Mouse (Mus musculus): ENCODE measurements around the gene Synpo2l.
"Not testable (repeated sequence)": the region's sequence is repeated elsewhere in the genome, so short reads cannot be mapped to it uniquely, and the experiment has no call there.

The Synpo2l gene

DNA sequence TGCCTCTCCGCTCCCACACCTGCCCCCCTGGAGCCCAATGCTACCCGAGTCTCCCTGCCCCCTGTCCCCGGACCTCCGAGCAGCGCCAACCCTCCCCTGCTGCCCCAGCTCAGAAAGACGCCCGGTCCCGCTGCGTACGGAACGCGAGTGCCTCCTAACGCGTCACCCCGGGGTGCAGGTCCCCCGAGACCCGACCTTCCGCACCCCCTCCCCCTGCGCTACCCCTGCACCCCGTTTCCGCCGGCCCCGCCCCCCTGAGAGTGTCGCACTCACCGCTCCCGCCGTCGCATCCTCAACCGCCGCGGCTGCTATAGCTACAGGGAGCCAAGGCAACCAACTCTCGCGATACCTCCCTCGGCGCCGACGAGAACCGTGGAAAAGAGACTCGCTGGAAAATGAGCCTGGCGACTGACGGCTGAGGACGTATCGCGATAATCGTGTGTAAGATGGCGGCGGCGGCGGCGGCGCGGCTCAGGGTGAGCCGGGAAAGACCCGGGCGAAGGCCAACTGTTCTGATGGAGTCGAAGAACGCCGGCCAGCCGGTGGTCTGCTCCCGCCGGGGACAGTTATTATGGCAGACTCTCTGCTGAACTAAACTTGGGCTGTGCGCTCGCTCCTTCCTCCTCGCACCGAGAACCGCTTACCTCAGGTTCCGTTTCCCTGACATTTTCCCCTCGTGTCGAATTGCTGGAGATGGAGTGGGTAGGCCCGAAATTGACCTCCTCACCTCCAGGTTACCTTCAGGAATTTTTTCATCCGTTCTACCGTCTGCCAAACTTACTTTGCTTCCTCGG, 27.3 kb downstream of the Synpo2l start, which contains the start of gene Usp54:
TSS of gene Usp54 (minus strand) at position 420 of the 794 bp plus-strand sequence.
- DNase-seq (ENCODE audit: low spot score in 2 of 2) = peak; percentile 94 to 98

DNA sequence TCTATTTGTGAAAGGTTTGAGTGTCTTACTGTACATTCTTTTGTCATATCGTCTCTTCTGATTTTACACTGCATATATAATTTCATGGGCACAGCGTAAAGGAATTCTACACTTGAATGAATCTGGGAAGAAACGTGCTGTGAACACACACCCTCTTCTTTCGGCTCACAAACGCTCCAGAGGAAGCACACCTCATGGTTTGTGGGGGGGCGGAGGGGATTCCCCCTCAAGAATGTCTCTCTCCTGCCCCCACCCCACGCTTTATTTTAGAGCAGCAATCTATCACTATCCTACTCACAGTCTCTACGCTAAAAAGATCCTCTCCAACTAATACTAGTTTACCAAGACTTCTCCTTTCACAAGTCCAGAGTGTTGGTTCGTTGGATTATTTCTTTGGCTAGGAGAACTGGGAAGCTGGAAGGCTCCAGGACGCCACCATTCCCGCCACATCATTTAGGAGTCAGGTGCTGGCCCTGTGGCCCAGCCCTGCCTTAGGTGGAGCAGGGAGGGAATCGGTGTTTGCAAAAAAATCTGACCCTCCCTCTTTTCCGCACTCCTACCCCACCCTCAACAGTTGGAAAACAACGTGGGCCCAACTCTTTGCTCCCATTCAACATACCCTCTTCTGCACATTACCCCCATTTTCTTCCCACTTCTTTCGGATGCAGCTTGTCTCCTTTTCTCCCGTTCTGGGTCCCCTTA, 28.1 kb downstream of the Synpo2l start:
- DNase-seq (ENCODE audit: low spot score in 2 of 2) = no peak

DNA sequence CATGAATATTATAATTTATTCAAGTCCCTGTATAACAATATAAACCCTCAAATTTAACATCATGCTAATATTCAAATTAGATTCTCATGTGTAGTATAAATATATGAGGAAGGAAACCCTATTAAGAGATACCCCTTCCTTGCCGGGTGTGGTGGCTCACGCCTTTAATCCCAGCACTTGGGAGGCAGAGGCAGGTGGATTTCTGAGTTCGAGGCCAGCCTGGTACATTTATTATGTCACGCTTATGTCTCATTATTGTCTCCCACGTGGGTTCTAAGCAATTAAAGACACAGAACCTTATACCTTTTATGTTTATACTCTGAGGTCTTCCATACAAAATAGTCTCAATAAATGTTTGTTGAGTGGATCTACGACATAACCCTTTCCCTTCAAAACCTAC, 29.5 kb downstream of the Synpo2l start:
- no peak for DNase-seq (ENCODE audit: low spot score in 2 of 2)

DNA sequence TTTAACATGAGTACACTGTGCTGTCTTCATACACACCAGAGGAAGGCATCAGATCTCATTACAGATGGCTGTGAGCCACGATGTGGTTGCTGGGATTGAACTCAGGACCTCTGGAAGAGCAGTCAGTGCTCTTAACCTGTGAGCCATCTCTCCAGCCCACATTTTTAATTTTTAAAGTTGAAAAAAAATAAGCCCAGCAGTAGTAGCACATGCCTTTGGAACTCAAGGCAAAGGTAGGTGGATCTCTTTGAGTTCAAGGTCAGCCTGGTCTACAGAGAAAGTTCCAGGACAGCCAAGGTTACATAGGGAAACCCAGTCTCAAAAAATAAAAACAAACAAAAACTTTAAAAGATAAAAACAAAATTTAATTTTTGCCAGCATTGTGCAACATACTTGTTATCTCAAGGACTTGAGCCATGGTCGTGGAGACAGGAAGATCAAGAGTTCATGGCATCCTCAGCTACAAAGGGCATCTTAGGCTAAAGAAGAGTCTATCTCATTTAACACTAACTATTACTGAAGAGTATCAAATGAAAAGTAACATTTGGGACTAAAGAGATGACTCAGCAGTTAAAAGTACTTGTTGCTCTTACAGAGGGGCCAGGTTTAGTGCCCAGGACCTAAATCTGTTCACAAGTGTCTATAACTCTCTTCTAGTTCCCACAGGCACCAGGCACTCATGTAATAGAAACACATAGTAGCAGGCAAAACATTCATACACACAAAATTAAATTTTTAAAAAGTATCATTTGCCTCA, 30.2 kb downstream of the Synpo2l start:
- DNase-seq (ENCODE audit: low spot score in 2 of 2) = no peak

DNA sequence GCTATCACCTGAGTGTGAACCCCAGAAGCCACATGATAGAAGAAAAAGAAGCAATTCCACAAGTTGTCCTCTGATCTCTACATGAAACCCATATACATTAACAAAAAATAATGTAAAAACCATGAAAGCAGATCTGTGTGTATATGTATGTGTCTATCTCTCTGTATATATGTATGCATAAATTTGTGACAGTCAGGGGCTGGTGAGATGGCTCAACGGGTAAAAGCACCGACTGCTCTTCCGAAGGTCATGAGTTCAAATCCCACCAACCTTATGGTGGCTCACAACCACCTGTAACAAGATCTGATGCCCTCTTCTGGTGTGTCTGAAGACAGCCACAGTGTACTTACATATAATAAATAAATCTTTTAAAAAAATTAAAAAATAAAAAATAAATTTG, 31.2 kb downstream of the Synpo2l start:
- DNase-seq (ENCODE audit: low spot score in 2 of 2) = not testable (repeated sequence)

DNA sequence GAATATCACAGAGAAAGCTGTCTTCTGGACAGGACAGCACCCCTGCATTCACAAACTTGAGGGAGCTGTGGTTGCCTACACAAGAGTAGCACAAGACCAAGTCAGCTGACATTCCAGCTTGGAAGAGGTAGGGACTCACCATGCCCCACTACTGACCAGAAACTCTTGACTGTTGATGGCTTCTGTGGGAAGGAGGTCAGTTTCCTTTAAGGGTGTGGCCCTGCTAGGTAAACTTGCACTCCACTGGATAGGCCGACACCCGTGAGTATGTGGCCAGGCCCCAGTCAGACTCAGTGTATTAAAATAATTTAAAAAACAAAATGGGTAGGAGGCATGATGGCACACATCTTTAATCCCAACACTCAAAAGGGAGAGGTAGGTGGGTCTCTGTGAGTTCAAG, 32.6 kb downstream of the Synpo2l start:
- DNase-seq (ENCODE audit: low spot score in 2 of 2) = no peak

DNA sequence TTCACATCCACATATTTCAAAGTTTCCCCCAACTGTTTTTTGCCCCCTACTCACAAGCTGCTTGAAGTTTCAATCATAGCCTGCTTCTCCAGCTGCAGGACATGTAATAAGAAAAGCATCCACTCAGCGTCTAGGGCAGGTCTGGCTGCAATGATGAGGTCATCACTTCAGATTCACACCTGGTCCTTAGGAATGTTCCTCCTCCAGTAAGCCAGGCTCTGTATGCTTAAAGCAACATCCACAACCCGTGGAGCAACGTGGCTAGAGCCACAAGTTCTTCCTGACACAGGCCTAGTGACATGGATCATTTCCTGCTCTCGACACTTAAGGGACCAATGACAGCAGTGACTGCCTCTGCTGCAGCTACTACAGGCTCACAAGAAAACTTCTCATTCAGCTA, 36.9 kb downstream of the Synpo2l start:
- DNase-seq (ENCODE audit: low spot score in 2 of 2) = no peak

DNA sequence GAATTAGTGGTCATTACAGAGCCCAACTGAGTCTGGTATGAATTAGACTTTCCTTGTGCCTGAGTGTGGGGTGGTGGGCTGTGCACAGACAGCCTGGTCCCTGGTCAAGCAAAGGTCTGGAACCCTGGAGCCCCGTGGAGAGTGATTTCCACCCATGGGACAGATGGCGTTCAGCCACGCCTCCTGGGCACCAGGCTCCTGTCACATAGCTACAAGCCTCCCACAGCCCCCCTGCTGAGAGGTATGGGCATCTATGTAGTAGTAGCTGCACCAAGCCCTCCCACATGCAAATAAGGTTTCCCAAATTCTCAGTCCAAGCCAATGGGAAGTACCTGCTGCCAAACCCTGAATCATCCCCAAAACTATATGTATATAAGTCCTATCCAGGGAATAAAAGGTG, 41.2 kb downstream of the Synpo2l start:
- DNase-seq (ENCODE audit: low spot score in 2 of 2) = no peak

DNA sequence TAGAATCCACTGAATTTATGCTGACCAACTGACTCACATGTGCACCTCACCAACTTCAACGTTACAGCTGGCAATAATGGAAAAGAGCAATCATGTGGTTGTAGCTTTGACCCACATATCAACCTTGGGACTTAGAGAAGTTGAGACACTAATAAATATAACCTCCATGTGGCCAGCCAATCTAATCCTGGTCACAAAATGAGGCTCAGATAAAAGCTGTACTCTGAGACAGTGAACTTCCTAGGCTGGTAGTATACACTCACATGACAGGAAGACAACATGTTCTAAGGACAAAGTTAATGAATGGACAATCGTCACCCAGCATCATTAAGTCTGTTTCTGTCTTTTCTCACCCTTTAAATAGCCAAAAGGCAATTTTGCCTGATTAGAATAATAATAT, 41.7 kb downstream of the Synpo2l start:
- DNase-seq (ENCODE audit: low spot score in 2 of 2) = no peak

DNA sequence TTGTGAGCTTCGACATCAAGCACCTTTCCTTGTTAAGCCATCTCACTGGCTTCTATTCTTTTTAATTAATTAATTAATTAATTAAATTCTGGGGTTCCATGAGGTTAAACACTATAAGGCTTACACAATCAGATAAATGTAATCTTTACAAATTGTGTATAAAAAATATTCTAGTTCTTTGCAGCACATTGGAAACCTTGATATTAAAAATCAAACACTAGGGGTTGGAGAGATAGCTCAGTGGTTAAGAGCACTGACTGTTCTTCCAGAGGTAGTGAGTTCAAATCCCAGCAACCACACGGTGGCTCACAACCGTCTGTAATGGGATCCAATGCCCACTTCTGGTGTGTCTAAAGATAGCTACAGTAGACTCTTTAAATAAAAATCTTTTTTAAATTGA, 45.2 kb downstream of the Synpo2l start:
- DNase-seq (ENCODE audit: low spot score in 2 of 2) = no peak

DNA sequence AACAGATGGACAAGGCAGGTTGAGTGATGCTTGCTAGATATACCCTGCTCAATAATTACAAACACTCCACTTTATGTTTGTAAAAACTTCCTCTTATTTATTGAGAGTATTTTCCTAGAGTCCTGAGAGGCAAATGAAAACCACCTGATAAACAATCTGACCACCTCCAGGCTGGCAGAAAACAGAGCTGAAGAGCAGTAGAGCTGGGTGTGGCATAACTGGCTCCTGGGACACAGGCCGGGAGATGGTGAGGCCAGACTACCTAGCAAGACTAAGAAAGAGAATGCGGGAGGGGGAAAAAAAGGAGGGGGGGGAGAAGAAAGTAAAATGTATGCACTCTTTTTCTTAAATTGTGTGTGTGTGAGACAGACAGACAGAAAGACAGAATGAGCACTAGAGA, 45.7 kb downstream of the Synpo2l start:
- DNase-seq (ENCODE audit: low spot score in 2 of 2) = no peak

DNA sequence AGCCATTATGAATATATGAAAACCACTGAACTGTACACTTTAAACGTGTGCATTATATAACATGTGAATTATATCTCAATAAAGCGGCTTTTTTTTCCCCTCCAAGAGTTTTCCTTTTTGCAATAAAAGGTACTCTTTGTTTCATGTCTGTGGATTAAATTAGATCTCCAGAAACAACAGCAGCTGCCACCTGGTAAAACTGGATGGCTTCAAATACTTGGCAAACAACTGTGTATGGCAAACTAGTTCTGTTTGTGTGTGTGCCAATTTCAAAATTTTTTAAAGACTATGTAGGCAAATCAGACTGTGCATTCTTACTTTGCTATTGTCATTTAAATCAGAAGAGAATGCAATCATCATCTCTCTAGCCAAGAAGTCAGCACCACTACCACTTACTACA, 46.3 kb downstream of the Synpo2l start:
- DNase-seq (ENCODE audit: low spot score in 2 of 2) = no peak

DNA sequence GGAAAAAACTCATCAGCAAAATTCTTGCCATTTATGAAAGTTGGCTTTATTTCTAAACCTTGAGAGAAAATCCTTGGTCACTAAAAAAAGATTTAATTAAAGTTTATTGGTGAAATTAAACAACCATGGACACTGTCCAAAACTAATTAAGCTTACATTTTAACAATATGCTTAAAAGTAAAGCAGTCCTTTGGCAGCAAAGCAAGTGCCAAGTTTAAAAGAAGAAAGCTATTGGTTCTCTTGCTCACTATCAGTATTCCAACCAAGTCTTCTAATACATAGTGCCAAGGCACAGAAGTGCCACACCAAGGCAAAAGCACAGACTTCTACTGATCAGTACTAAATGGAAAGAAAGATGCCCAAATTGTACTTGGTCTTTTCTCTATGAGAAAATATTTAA, 49.0 kb downstream of the Synpo2l start:
- DNase-seq (ENCODE audit: low spot score in 2 of 2) = no peak

DNA sequence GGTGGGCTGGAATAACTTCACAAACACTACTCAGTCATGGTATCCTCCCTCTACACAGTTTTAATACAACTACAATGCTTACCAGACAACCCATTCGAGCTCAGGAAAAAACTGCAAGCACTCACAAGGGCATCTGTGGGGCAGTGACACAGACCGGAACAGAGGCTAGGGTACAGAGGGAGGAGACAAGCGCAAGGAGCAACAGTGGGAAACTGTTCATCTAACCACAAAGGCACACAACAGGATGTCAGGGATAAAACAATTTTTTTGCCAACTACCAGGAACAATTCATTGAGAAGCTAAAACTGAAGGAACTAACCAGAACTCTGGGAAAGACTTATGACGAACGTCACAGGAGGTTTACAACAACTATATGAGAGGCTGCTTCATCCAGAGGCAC, 49.9 kb downstream of the Synpo2l start:
- DNase-seq (ENCODE audit: low spot score in 2 of 2) = no peak

DNA sequence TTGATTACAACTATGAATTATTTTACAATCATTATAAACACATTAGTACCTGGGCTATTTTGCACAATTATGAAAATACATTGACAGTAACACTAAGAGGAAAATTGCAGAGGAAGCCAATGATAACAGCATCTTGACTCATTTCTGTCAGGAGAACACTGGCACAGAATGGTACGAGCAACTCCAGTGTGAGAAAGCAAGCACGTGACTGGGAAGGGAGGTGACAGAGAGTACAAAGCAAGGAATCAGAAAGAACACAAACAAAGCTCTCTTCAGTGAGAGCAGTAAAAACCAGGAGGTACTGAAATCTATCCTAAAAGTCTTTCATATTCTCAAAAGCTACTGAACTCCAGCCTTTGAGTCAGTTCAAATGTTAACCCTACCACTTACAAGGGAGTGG, 51.7 kb downstream of the Synpo2l start:
- no peak for DNase-seq (ENCODE audit: low spot score in 2 of 2)

DNA sequence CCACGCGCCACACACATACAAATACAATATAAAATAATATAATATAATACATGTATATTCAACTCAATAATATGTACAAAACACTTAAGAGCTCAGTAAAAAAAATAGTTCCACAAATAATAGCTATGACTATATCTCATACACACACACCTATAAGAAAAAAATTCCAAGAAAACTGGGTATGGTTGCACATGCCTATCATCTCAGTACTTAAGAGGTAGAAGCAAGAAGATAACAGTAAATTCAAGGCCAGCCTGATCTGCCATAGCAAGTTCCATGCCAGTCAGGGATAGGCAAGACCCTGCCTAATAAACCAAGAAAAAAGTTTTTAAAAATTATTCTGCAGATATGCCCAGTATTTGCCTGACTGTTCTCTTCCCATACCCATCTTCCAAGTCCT, 53.1 kb downstream of the Synpo2l start:
- no peak for DNase-seq (ENCODE audit: low spot score in 2 of 2)

DNA sequence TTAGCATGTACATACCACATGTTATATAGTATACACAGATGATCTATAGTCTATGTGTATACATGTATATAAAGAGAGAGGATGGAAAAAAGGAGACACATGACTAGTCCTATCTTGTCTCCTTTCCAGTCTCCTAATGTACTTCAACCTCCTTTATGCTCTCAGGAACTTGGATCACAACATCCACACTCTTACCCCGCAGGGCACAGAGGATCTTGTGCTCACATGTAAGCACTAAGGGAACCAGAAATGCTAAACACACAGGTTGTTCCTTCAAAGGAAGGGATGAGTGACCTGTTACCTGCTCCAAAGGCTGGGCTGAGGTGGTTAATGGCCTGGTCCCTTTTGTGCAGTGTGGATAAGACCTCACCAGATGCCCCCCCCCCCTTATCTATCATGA, 55.3 kb downstream of the Synpo2l start:
- no peak for DNase-seq (ENCODE audit: low spot score in 2 of 2)

DNA sequence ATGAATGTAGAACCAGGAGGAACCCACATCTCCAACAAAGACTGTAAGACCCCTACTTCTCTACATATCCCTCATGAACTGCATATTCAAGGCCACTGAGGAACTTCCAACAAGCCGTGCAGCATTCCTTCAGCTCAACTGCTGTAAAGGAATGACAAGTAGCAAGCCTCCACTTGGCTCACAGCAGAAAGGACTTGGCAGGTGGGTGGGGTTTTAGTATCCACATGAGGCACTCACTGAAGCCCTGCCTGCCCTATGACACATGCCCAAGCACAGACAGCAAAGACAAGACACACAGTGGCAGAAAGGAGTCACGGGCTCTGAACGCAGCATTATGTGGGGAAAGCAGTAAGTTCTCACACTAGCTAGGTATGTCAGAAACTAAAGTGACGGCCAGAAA, 58.0 kb downstream of the Synpo2l start:
- peak in 1 of 2 experiments; percentile 25 for DNase-seq (ENCODE audit: low spot score in 2 of 2)

DNA sequence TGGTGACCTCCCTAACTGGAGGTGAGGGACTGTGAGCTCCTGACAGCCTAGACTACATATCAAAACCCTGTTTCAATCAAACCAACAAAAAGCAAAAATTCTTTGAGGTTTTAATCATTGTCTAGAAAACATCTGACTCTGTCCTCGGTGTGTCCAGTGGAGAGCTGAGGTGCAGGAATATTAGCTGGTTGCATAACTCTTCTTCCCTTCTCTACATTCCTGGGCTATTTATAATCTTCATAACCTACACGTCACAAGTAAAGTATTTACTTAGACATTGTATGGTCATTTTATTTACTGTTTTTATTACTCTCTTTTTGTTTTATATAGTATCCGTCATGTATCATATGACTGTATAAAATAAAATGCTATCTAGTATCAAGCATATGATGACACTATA, 58.6 kb downstream of the Synpo2l start:
- DNase-seq (ENCODE audit: low spot score in 2 of 2) = no peak
